Mouse (Mus musculus): ENCODE measurements at regions not wholly inside any gene's neighbourhood (a gene's known extent, or its start where the extent isn't known, plus 50 kb on each side); places are given as distances from the start of the nearest gene placed in this dataset.

DNA sequence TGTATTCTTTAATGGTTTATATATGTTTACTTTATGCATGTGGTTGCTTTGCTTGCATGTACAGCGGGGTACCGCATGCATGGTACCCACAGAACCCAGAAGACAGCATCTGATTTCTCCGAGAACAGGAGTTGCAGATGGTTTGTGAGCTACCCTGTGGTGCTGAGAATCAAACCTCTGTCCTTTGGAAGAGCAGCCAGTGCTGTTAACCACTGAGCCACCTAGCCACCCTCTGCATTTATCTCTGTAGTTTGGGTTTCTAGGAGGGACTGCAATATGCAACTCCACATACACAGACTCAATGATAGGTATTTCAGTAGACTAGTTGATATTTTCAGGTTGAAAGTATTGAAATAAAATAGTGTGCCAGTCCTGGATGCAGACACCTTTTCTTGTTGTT lies 134.4 kb downstream of the Tex36 start:
- no peak overlapping the region for H3K4me2 ChIP-seq (ENCODE audit: low read depth, low read length)
- 90% methylated on average over 3 of the region's 3 CpGs for WGBS
- H3K4me3 ChIP-seq (ENCODE audit: low read depth, low read length): no peak overlapping the region
- no peaks in the 10 kb centered on the region for H3K27me3 ChIP-seq (ENCODE audit: control insufficient read depth, insufficient read depth, low read length)
- DNase-seq (ENCODE audit: low spot score) (no peak), ATAC-seq (ENCODE audit: insufficient read depth, low read depth) (no peak)
- H3K4me1 ChIP-seq (ENCODE audit: control insufficient read depth, insufficient read depth): no peaks in the 10 kb centered on the region
- H3K27ac ChIP-seq (ENCODE audit: low read depth): no peak overlapping the region
- H3K9me3 ChIP-seq (replicated peaks; ENCODE audit: control insufficient read depth, low read length): no peaks in the 10 kb centered on the region
- H3K36me3 ChIP-seq (replicated peaks; ENCODE audit: control insufficient read depth, insufficient read depth, low read length): no peaks in the 10 kb centered on the region
- TF ChIP-seq CTCF (IDR thresholded peaks at IDR 0.05; ENCODE audit: low read depth) (no peak), EP300 (IDR thresholded peaks at IDR 0.05; ENCODE audit: low read depth) (no peak)
- H3K9ac ChIP-seq (replicated peaks; ENCODE audit: low read depth, low read length): no peak overlapping the region

DNA sequence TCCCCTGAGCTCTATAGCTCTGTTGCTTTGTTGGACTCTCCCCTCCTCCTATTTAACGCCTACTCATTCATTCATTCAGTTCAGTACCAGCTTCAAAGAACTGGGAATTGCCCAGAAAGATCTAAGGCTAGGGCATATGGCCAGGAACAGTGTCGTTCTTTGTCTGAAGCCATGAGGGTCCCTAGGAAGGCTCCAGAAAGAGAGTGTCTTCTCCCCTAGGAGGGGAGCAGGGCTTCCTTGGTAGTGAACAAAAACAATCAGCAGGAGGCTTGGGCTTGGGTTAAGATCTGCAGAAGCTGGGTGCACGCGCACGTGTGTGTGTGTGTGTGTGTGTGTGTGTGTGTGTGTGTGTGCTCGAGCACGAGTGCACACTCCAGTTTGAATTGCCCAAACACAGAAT lies 142.7 kb downstream of the Tex36 start:
- Histone ChIP-seq H3K4me3 (ENCODE audit: low read depth, low read length) (no peak overlapping the region), H3K27ac (ENCODE audit: low read depth) (no peak overlapping the region), H3K4me2 (ENCODE audit: low read depth, low read length) (no peak overlapping the region), H3K4me1 (ENCODE audit: control insufficient read depth, insufficient read depth) (no peaks in the 10 kb centered on the region), H3K9me3 (replicated peaks; ENCODE audit: control insufficient read depth, low read length) (no peaks in the 10 kb centered on the region), H3K9ac (replicated peaks; ENCODE audit: low read depth, low read length) (no peak overlapping the region), H3K27me3 (ENCODE audit: control insufficient read depth, insufficient read depth, low read length) (no peaks in the 10 kb centered on the region), H3K36me3 (replicated peaks; ENCODE audit: control insufficient read depth, insufficient read depth, low read length) (no peaks in the 10 kb centered on the region)
- WGBS: 72% methylated on average over 7 of the region's 7 CpGs
- no peak for DNase-seq (ENCODE audit: low spot score)
- ATAC-seq (ENCODE audit: insufficient read depth, low read depth): no peak
- TF ChIP-seq CTCF (IDR thresholded peaks at IDR 0.05; ENCODE audit: low read depth) (no peak), EP300 (IDR thresholded peaks at IDR 0.05; ENCODE audit: low read depth) (no peak)

DNA sequence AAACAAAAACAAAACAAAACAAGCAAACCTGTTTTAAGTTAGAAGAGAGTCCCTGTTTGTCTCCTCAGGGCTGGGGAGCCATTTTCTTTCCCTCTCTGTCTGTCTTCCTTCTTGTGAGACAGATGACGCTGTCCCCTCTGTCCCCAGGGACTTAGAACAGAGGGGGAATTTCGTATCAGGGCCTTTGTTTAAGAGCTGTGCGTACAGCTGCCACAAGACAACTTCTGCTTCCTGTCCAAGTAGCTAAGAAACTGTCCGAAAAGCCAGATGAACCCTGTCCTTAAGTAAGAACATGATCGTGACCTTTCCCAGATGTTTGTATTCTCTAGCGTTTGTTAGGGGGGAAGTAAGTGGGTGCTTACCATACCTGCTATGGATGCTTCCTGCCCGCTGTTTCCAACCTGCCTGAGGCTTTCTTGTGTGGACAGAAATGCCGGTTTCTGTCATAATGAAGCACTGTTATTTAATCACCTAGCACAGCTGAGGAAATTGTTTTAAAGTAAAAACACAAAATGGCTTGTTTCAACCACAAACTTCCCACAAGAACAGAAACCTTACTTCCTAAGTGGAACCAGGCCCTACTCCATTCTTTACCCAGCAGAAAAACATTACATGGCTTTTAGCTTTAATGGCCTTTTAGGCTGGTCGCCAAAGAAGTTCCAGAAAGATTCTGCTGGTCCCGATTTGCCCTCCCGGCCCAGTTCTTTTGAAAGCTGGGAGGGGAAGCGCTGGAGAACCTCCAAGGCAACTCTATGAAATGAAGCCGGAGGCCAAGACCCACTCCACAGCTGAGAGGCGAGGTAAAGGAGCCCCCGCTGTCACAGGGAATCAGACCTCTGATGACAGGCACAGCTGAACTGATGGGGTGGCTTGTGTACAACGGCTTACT lies 144.3 kb downstream of the Tex36 start:
- no peaks in the 10 kb centered on the region for H3K4me1 ChIP-seq (ENCODE audit: control insufficient read depth, insufficient read depth)
- DNase-seq (ENCODE audit: low spot score) (peak; percentile 46), ATAC-seq (ENCODE audit: insufficient read depth, low read depth) (peak; percentile 69)
- 48% methylated on average over 16 of the region's 16 CpGs for WGBS
- no peak overlapping the region for H3K4me2 ChIP-seq (ENCODE audit: low read depth, low read length)
- H3K9ac ChIP-seq (replicated peaks; ENCODE audit: low read depth, low read length): no peak overlapping the region
- H3K4me3 ChIP-seq (ENCODE audit: low read depth, low read length): no peak overlapping the region
- H3K36me3 ChIP-seq (replicated peaks; ENCODE audit: control insufficient read depth, insufficient read depth, low read length): no peaks in the 10 kb centered on the region
- TF ChIP-seq CTCF (IDR thresholded peaks at IDR 0.05; ENCODE audit: low read depth) (no peak), EP300 (IDR thresholded peaks at IDR 0.05; ENCODE audit: low read depth) (no peak)
- no peaks in the 10 kb centered on the region for H3K9me3 ChIP-seq (replicated peaks; ENCODE audit: control insufficient read depth, low read length)
- peak overlapping the region; percentile 63 for H3K27ac ChIP-seq (ENCODE audit: low read depth)
- no peaks in the 10 kb centered on the region for H3K27me3 ChIP-seq (ENCODE audit: control insufficient read depth, insufficient read depth, low read length)

DNA sequence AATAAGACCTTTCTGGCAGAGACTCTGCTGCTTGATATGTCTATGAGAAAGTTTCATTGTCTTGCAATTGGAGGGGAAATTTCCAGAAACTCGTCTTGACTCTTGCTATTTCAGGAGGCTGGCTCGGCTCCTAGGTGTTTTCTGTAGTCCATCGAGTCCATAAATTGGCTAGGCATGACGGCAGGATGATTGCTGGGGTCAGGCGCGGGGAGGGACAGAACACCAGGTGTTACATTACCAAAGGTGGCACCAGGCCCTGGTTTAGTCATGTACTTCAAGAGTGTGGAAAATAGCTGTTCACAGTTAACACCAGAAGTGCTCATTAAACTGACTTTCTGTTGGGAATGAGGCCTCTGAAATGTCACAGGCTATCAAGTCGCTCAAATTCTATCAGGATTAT lies 151.7 kb downstream of the Tex36 start:
- H3K4me3 ChIP-seq (ENCODE audit: low read depth, low read length): no peak overlapping the region
- H3K9me3 ChIP-seq (replicated peaks; ENCODE audit: control insufficient read depth, low read length): no peaks in the 10 kb centered on the region
- no peak overlapping the region for H3K9ac ChIP-seq (replicated peaks; ENCODE audit: low read depth, low read length)
- no peaks in the 10 kb centered on the region for H3K36me3 ChIP-seq (replicated peaks; ENCODE audit: control insufficient read depth, insufficient read depth, low read length)
- DNase-seq (ENCODE audit: low spot score): no peak
- no peak for TF ChIP-seq EP300 (IDR thresholded peaks at IDR 0.05; ENCODE audit: low read depth)
- no peak for TF ChIP-seq CTCF (IDR thresholded peaks at IDR 0.05; ENCODE audit: low read depth)
- no peak overlapping the region for H3K4me2 ChIP-seq (ENCODE audit: low read depth, low read length)
- no peak overlapping the region for H3K27ac ChIP-seq (ENCODE audit: low read depth)
- H3K27me3 ChIP-seq (ENCODE audit: control insufficient read depth, insufficient read depth, low read length): no peaks in the 10 kb centered on the region
- ATAC-seq (ENCODE audit: insufficient read depth, low read depth): no peak
- no peaks in the 10 kb centered on the region for H3K4me1 ChIP-seq (ENCODE audit: control insufficient read depth, insufficient read depth)
- WGBS: 72% methylated on average over 7 of the region's 7 CpGs

DNA sequence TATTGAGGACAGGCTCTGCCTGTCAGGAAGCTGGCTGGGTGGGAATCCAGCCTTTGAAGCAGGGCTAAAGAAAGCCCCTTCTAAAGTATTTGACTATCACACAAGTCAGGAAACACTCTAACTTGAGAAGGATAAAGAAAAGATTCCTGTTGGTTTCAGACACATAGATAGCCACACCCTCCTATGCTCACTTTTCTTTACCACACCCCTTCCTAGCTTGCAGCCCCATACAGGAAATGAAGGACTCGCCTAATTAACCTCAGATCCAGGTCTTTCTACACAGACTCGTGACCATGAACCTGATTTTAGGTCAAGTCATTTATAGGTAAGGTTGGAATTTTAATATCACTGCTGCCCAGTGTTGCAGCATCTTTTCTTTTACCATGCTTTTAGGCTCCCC lies 154.9 kb downstream of the Tex36 start:
- TF ChIP-seq EP300 (IDR thresholded peaks at IDR 0.05; ENCODE audit: low read depth) (no peak), CTCF (IDR thresholded peaks at IDR 0.05; ENCODE audit: low read depth) (no peak)
- DNase-seq (ENCODE audit: low spot score): no peak
- ATAC-seq (ENCODE audit: insufficient read depth, low read depth): no peak
- Histone ChIP-seq H3K9ac (replicated peaks; ENCODE audit: low read depth, low read length) (no peak overlapping the region), H3K27ac (ENCODE audit: low read depth) (no peak overlapping the region), H3K27me3 (ENCODE audit: control insufficient read depth, insufficient read depth, low read length) (no peaks in the 10 kb centered on the region), H3K36me3 (replicated peaks; ENCODE audit: control insufficient read depth, insufficient read depth, low read length) (no peaks in the 10 kb centered on the region), H3K9me3 (replicated peaks; ENCODE audit: control insufficient read depth, low read length) (no peaks in the 10 kb centered on the region), H3K4me1 (ENCODE audit: control insufficient read depth, insufficient read depth) (no peaks in the 10 kb centered on the region), H3K4me3 (ENCODE audit: low read depth, low read length) (no peak overlapping the region), H3K4me2 (ENCODE audit: low read depth, low read length) (no peak overlapping the region)
- WGBS: 25% methylated on average over 2 of the region's 2 CpGs

DNA sequence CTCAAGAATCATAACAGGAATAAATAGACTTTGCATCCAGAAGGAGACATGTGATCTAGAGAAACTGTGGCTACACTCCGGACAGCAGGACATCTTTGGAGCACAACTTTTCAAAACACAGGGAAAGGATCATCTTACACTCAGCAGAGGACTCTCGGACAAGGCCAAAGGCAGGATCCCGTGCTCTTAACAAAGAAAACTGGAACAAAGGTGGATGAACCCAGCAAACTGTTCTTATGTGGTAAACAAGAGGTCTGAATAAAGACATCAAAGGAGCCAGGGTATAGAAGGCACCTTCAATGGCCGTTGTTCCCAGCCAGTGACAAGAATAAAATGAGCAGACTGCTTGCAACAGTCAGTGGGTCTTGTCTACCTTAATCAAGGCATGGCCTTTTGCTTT lies 160.3 kb downstream of the Tex36 start:
- no peaks in the 10 kb centered on the region for H3K36me3 ChIP-seq (replicated peaks; ENCODE audit: control insufficient read depth, insufficient read depth, low read length)
- no peaks in the 10 kb centered on the region for H3K4me1 ChIP-seq (ENCODE audit: control insufficient read depth, insufficient read depth)
- H3K4me2 ChIP-seq (ENCODE audit: low read depth, low read length): no peak overlapping the region
- ATAC-seq (ENCODE audit: insufficient read depth, low read depth) (no peak), DNase-seq (ENCODE audit: low spot score) (no peak)
- H3K4me3 ChIP-seq (ENCODE audit: low read depth, low read length): no peak overlapping the region
- TF ChIP-seq CTCF (IDR thresholded peaks at IDR 0.05; ENCODE audit: low read depth) (no peak), EP300 (IDR thresholded peaks at IDR 0.05; ENCODE audit: low read depth) (no peak)
- no peak overlapping the region for H3K9ac ChIP-seq (replicated peaks; ENCODE audit: low read depth, low read length)
- 47% methylated on average over 4 of the region's 4 CpGs for WGBS
- no peaks in the 10 kb centered on the region for H3K9me3 ChIP-seq (replicated peaks; ENCODE audit: control insufficient read depth, low read length)
- H3K27ac ChIP-seq (ENCODE audit: low read depth): no peak overlapping the region
- H3K27me3 ChIP-seq (ENCODE audit: control insufficient read depth, insufficient read depth, low read length): no peaks in the 10 kb centered on the region

Data from heart, postnatal 0 days (tissue).